Mouse (Mus musculus) R1 (cell line): Measurements from ENCODE around the gene Irf1.

ENCODE experiments used
- DNase-seq: peaks from one replicate; pipeline ENCODE4 v3.0.0-alpha.2; 2018; ENCODE audit warnings: low read depth, low spot score

Irf1 gene

DNA sequence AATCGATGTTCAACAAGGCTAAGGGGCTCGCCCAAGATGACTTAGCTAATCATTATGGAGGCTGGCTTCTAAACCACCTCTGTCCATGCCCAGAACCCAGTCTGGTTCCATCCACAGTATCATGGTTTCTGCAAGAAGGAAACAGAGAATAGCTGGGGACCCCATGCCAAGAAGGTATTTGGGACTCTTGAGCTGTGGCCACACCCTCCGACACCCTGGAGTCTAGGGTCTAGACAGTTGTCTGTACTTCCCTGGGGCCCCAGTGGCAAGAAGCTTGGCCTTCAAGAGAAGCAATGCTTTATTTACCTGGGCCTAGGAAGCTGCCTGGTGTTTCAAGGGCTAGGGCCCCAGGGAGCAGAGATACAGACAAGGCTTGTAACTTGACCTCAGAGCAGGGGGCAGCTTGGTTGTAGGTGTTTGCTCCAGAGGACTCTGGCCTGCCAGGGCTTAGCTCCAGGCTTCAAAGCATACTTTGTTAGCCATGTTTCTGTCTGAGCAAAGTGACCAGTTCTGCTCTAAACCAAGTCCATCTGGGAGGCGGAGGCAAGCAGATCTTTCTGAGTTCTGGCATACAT, 11.5 kb downstream of the Irf1 start:
- DNase-seq: peak; percentile 61

- DNase-seq: no peak
Measured at GRCm38 (mm10) chr11:53781964-53782363, 12.2 kb downstream of the Irf1 start.

DNA sequence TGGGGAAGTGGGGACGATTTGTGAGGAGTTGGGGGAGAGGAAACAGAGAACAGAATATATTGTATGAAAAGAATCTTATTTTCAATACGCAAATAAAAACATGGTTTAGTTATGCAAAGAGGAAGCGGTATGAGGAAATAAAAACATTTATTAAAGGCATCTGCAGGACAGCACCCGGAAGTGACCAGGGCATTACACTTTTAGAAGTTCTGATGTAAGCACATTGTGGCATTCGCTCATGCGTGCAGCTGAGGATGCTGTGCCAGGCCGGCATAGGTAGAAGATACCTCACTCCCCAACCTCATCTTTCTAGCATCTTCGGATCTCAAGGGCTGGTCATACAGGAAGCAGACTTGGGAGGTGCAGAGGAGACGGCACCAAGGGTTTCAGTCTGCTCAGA, 13.5 kb downstream of the Irf1 start:
- DNase-seq: no peak

- no peak for DNase-seq
Measured at GRCm38 (mm10) chr11:53785311-53785936, 15.6 kb downstream of the Irf1 start.

DNA sequence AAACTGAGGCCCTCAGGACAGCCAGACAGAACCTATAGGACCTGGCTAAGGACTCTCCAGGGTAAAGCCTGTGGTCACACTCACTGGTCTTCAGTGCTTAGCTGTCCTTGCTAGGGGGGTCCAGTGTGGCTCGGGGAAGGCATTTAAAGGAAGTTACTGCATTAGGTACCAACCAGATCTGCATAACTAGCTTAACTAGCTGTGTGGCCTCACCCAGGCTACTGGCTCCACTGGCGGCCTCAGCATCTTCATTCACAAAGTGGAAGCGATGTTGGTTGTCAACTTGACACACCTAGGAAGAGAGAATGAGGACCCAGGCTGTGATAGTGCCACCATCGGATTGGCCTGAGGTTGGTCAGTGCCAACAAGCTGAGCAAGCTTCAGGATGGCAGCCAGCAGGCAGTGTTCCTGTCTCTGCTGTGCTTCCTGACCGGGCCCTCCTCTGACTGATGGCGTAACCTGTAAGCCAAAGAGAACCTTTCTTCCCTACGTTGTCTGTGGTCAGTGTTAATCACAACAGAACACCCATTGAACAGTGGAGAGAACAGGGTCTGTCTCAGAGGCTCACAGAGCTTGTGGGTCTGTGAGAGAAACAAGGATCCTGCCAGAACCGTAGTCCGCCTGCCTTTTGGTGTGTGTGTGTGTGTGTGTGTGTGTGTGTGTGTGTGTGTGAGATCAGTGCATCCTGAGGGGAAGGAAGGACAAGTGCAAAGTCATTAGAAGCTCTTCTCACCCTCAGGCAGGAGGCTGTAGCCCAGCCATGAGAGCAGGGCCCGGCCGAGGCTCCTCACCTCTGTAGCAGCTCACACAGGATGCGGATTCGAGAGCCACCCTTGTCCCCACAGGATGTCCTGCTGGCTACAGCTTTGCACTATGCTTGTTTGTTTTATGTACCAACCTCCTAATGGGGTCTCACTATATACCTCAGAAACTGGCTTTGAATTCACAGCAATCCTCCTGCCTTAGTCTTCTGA, 16.5 kb downstream of the Irf1 start:
- no peak for DNase-seq

- DNase-seq: peak; percentile 43
Measured at GRCm38 (mm10) chr11:53788196-53788595, 18.4 kb downstream of the Irf1 start.

DNA sequence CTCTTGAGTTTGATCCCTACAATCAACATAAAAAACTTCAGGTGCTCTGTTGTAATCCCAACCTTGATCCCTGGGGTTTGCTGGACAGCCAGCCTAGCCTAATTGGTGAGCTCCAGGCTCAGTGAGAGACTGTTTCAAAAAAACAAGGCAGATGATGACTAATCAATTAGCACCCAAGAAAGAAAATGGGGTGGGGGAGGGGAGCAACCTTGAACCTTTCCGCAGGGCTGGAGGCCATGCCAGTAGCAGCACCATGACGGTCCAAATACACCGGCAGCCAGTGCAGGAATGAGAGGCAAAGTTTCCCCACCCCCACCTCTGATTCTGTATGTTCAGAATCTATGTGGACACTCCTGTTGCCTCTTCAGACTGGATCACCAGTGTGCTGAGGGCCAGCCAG, 19.5 kb downstream of the Irf1 start:
- DNase-seq: peak; percentile 39

DNA sequence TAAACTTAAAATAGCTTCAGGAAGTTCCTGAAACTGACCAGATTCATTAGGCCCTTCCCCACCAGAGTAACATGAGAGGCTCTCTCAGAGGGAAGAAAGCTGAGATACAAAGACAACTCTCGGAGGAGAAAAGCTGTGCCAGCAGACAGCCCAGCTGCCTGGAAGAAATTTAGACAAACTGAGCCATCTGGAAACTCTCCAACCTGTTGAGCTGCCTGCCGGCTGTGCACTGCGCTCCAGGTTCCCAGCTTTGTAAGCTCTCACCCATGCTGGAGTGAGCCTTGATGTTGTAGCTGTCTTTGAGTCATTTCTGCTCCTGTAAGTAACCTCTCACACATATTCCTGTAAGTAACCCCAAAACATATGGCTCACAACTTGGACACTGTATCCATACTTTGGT, 23.2 kb downstream of the Irf1 start:
- no peak for DNase-seq

- no peak for DNase-seq
Measured at GRCm38 (mm10) chr11:53794015-53794414, 24.2 kb downstream of the Irf1 start.

- DNase-seq: peak; percentile 64
Measured at GRCm38 (mm10) chr11:53794671-53795557, 25.1 kb downstream of the Irf1 start.

GRCm38 (mm10) chr11:53795813-53796212, 26.0 kb downstream of the Irf1 start:
- DNase-seq: no peak

GRCm38 (mm10) chr11:53796409-53797151, 26.8 kb downstream of the Irf1 start:
- DNase-seq: no peak

- DNase-seq: no peak
Measured at GRCm38 (mm10) chr11:53797386-53797920, 27.6 kb downstream of the Irf1 start.

DNA sequence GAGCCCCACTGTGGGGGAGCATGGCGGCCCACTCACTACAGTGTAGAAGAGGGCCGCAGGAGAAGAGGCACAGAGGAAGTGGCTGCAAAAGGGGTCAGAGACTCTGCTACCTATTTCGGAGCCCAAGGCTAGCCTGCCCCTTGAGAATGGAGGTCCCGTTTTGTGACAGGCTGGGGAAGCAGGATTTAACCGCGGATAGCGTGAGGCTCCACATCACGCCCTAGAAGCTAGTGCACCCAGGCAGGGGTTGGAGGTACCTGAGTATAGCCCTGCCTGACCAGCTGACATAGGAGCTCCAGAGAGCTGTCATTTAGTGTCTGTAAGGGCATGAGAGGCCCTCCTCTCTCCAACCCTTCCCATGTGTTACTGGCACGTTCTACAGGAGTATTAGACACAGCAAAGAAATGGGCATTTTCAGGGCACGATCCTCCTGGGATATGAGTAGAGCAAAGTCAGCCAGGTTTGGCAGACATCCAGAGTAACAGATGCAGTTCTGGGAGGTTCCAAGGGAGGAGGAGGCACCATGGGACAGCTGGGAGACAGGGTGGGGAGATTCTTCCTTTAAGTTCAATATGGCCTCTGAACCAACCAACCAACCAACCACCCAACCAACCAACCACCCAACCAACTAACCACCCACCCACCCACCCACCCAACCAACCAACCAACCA, 28.4 kb downstream of the Irf1 start:
- DNase-seq: no peak

DNA sequence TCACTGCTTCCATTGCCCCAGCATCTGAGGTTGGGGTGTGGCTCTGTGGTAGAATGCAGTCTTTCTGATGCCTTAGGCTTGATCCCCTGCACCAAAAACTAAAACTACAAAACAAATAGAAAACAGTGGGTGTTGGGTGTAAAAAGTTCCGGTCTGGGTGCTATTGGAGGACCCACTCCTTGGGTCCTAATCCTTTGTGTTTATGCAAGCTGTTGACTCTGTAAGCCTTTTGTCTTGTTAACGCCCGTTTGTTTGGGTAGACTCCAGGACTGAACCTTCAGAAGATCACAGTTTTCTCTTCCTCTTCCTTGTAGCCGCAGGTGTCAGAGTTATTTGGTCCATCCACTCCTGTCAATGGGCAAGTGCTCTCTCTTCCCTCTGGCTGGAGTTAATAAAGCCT, 30.2 kb downstream of the Irf1 start:
- peak; percentile 94 for DNase-seq

- peak; percentile 48 for DNase-seq
Measured at GRCm38 (mm10) chr11:53800975-53801374, 31.2 kb downstream of the Irf1 start.

DNA sequence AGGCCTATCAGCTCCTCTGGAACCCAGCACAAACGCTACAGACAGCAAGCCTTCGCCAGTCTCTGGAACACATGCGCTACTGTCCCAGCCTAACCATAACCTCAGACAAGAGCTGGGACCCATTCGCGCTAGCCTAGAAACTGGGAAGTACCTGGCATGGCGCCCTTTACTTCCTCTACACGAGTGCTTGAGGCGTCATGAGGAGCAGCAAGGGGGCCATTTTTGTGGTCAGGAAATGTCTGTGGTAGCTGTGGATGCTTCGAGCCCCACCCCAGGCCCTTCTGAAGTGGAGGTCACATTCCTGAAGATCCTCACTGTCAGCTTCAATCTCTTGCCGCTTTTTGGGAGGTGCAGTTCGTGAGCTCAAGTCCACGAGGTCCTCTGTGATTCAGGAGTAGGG, 33.3 kb downstream of the Irf1 start:
- peak; percentile 81 for DNase-seq

- no peak for DNase-seq
Measured at GRCm38 (mm10) chr11:53803494-53803893, 33.7 kb downstream of the Irf1 start.

- DNase-seq: peak; percentile 69
Measured at GRCm38 (mm10) chr11:53804569-53805344, 34.9 kb downstream of the Irf1 start.
